Mouse (Mus musculus) embryonic fibroblast, embryonic 13.5 days (primary cell): ENCODE measurements around the gene 1500009L16Rik.

Source experiments
- CTCF ChIP-seq: IDR thresholded peaks from 2 replicates; pipeline ENCODE4 v1.5.1; 2011; ENCODE audit warnings: mild to moderate bottlenecking, control low read depth, low read length, moderate library complexity, borderline replicate concordance; ENCODE audit not compliant: insufficient read depth
- POLR2A ChIP-seq: IDR thresholded peaks from 2 replicates; pipeline ENCODE4 v1.6.1; 2011; ENCODE audit warnings: low read depth, mild to moderate bottlenecking, control low read depth, low read length, moderate library complexity

- TF ChIP-seq POLR2A = no peak
- TF ChIP-seq CTCF = no peak
These were observed 16.0 kb upstream of the 1500009L16Rik start for GRCm38 (mm10) chr10:83706628-83707027.
